Mouse (Mus musculus) gastrocnemius, postnatal 14 days (tissue): ENCODE results near the gene Ypel3. TPM values are rescaled to one million over a fixed set of nuclear protein-coding genes. Genes with fewer than 3 reads are reported as not detected.

Source experiments
- DNase-seq: peaks from one replicate; pipeline ENCODE4 v3.0.0; 2021; ENCODE audit warnings: mixed read lengths
- intact Hi-C: fragments of 180-260 bp; cut with DNase I; formaldehyde crosslinking; loops from one replicate; pipeline ENCODE4 v1.15.1; 2025; ENCODE audit warnings: low total_unique reads
- total RNA-seq, 2 experiments: library from RNA; stranded (reverse); gene quantifications; 2 replicates each; pipeline ENCODE4 v1.2.3; 2021

Gene Ypel3
- total RNA-seq, 2 experiments from 2014 or later, result 52.4 to 64.9 TPM

DNA sequence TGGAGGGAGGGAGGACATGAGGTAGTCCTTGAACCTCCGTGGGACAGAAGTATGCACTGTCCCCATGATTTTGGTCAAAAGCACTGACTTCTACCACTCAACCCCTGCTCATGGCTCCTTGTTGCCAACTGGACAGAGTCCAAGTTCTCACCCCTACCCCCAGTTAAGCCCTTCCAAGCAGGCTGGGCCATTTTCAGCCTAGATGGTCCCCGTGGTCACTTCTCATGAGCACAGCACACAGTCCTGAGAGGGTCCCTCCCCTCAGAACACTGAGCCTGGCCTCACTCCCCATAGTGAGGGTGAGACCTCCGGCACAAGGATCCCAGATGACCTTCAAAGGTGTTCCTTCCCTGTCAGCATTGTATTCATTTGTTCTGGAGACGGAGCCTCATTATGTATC lies 12.4 kb downstream of the Ypel3 start:
- DNase-seq, result no peak
- intact Hi-C loops, result no loop called here

- DNase-seq, result peak; percentile 99
- intact Hi-C loops, result no loop called here
These were observed 15.3 kb downstream of the Ypel3 start, which contains the start of gene Ppp4c for GRCm38 (mm10) chr7:126791851-126792720. Gene Ppp4c (minus strand): TSS chr7:126792496.

DNA sequence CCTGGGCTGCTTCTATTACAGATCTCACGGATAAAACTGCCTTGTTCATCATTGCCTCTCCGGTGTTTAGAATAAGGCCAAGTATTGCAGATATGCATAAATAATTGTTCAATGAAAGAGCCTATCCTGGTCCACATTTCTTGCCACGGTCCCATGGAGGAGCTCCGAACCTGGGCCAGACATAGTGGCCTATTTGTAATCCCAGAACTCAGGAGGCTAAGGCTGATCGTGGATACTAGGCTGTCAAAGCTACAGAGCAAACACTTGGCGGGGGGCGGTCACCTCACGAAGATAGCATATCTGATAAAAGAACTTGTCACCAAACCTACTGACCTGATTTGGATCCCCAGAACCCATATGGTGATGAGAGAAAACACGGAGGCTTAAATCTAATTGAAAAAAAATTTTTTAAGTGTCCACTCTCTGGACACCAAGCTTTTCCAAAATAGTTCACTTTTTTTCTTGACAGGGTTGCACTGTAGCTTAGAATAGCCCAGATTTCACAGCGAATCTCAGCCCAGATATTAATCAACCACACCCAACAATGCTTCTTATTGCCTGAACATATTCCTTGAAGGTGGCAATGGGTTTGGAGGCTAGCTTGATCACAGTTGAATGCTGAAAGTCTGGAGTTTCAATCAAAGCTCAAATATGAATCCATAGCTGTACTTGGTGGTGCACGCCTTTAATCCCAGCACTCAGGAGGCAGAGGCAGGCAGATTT lies 16.1 kb downstream of the Ypel3 start:
- DNase-seq, result no peak
- intact Hi-C loops, result no loop called here

DNA sequence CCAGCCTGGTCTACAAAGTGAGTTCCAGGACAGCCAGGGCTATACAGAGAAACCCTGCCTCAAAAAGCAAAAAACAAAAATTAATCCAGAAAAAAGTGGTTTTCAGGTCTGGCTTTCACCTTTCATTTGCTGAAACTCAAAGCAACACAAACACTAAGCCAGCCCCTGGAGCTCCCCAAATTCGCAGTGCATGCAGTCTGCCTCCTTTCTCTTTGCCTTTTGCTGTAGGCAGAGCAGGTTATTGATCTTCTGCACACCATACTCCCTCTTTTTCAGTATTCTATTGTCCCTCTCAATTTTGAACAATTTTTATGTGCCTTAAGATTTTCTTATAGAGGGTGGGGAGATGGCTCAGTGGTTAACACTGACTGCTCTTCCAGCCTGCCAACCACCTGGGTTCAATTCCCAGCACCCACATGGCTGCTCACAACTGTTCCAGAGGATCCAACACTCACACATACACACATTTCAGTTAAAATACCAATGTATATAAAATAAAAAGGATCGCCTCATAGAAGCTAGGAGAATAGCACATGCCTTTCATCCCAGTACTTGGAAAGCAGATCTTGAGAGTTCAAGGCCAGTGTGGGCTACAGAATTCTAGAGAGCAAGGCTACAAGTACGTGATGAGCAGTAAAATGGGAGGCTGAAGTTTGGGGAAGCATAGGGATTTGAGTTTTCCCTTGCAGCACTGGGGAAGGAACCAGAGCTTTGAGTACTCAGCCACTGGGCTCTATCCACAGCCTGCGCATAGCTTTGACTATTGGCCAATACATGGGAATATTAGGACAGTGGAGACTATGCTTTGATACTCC lies 16.9 kb downstream of the Ypel3 start:
- intact Hi-C loops, result no loop called here
- DNase-seq, result no peak

- intact Hi-C loops, result no loop called here
- DNase-seq, result no peak
These were observed 17.5 kb downstream of the Ypel3 start for GRCm38 (mm10) chr7:126794271-126794605.

- DNase-seq, result no peak
- intact Hi-C loops, result no loop called here
These were observed 18.9 kb downstream of the Ypel3 start for GRCm38 (mm10) chr7:126795387-126796317.

GRCm38 (mm10) chr7:126796350-126796932 lies 19.7 kb downstream of the Ypel3 start:
- DNase-seq, result no peak
- intact Hi-C loops, result no loop called here

GRCm38 (mm10) chr7:126797411-126798126 lies 20.8 kb downstream of the Ypel3 start, which contains the start of gene Fam57b:
Gene Fam57b (plus strand): TSS chr7:126797668.
- no peak for DNase-seq
- intact Hi-C loops, result no loop called here

DNA sequence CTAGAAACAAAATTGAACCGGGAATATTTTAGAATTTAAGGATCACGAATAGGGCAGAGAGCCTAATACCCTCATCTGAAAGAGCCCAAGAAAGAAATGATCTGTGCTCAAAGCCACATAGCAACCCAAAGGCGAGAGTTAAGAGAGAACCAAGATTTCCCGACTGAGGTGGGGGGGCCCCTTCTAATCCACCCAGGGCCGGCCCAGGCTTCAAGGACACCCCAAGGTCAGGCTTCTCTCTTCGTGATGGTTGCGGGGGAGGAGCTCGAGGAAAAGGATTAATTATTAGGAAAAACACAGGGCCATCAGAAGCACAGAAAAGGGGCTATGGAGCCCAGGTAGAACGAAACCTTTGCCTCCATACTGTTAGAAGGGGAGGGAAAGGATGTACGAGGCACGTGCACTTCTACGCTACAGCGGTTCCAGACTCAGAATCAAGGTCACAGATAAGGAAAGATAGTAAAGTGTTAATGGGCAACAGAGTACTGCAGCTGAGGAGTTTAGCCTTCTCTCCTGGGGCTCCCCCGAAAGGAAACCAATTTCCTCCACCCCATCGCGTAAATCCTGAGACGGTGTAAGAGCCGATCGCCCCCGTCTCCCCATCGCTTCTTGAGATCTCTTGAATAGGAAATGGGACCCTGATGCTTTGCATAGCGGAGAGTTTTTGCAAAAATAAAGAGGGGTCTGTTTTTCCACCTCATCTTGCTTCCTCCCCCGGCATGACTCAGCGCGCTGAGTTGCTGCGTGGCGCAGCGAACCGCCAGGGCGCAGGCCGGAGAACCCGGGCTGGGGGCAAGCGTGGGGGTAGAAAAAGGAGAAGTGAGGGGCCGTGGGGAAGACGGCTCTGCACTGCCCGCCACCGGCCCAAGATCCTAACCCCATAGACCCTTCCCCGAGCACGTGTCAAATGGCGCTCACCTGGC lies 21.6 kb downstream of the Ypel3 start:
- intact Hi-C loops, result no loop called here
- DNase-seq, result no peak

- intact Hi-C loops, result no loop called here
- DNase-seq, result peak; percentile 97
These were observed 22.3 kb downstream of the Ypel3 start for GRCm38 (mm10) chr7:126799050-126799467.

DNA sequence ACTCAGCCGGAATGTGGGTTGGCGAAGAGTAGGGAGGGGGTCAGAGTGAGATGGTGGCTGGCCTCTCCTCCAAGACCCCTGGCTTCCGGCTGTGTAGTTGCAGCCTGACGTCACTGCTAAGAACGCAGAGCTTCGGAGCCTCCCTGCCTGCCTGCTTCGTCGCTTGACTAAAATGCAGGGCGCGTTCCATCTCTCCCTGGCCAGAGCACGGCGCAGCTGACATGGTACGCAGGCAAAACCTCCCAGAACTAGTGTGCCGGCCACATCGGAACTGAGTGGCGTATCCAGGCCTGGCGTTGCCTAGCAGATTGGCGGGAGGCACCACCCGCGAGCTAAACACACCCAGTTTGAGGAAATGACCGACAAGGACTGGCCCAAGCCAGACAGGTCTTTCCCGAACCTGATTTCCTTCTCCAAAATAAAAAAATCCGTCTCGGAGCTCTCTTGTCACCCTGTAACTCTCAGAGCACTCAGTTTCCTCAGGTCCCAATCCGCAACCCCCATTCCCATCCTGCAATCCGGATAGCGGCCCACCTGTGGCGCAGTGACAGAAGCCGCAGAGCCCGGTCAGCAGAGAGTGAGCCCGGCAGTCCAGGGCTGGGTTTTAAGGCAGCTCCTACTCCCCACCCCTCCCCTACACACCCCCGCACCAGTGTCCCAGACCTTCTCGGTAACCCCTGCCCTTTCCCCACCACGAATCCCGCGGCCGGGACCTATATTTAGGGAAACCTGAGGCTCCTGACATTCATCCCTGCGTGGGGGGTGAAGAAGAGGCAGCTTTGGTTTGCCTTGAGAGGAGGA lies 22.9 kb downstream of the Ypel3 start:
- peak; percentile 82 for DNase-seq
- intact Hi-C loops, result no loop called here

DNA sequence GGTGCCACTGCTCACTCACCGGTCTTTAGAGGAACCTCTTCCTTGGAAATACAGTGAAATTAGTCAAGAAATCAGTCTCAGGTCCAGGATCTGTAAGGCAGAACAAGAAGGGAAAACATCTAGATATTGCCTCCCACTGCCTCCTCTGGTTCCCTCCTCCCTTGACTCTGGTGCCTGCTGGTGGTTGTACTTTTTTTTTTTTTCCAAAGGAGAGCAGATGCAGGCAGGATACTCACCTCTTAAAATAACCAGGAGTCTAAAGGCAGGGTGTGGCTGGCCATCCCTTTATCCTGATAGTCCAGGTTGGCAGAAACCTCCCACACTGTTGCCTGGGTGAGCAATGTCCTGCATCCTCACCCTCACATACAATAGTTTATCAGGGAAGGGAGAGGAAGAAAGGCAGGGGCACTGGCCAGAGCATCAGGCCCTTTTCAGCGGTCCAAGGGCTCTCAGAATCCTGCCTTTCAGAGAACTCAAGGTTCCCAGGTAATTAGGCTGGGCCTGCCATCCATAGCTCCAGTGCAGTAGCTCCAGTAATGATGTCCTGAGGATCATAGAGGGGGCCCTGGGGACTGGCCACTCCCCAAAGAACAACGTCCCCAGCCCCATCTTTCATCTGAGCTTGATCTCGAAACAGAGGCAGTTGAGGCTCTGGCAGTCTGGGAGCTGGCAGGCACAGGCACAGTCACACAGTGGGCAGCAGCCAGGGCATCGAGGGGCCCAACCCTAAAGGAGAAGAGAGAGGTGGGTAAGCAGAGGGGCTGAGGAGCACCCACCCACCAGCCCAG lies 23.7 kb downstream of the Ypel3 start:
- intact Hi-C loops, result no loop called here
- no peak for DNase-seq

DNA sequence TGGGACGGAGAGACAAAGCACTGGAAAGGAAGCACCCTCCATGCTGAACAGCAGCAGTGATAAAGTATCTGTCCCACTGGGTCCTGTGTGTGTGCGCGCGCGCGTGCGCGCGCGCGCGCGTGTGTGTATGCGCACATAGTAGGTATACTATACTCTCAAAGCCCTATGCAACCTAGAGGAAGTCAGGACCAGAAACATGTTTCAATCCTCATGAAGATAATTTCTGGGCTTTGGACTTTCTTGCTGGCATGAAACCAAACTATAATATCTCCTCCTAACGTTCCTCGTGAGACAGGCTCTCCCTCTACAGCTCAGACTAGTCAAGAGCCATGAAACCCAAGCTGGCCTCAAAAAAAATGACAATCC lies 24.3 kb downstream of the Ypel3 start:
- intact Hi-C loops, result no loop called here
- DNase-seq, result no peak

DNA sequence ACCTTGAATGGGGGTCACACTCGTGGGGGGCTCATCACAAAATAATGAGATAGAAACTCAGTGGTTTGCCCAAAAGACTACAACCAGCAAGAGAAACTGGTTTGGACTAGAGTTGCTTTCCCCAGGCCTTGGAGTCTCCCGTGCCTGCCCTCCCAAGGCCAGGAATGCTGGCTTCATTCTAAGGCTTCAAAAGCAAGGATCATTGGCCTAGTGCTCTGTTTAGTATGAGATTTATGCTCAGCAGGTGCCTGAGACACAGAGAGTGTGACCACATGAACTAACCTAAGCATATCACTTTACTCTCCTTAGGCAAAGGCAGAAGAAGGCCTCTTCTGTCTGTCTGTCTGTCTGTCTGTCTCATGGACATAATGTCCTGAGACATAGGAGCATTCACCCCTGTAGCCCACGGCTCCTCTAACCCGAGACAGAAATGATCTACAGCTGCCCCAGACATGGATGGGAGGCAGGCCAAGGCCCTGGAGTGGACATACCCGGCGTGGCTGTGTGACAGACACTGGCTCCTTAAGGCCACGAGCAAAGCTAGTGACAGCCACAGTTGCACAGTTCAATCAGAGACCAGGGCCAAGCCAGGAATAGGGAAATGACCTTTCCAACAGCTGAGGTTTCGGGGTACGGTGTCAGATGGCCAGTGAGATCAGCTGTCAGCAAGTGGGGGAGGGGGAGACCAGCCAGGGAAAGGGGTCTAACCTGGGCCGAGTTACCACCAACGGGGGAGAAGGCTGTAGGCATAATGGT lies 25.6 kb downstream of the Ypel3 start:
- peak; percentile 68 for DNase-seq
- intact Hi-C loops, result no loop called here

- DNase-seq, result no peak
- intact Hi-C loops, result no loop called here
These were observed 26.4 kb downstream of the Ypel3 start for GRCm38 (mm10) chr7:126803181-126803580.
